Mouse (Mus musculus) gastrocnemius, postnatal 14 days (tissue): ENCODE results near the gene Ifitm1. TPM values are rescaled to one million over a fixed set of nuclear protein-coding genes. Genes with fewer than 3 reads are reported as not detected.
"Not testable (repeated sequence)": the region's sequence is repeated elsewhere in the genome, so short reads cannot be mapped to it uniquely, and the experiment has no call there.

Source experiments
- DNase-seq: peaks from one replicate; pipeline ENCODE4 v3.0.0; 2021; ENCODE audit warnings: mixed read lengths
- intact Hi-C: fragments of 180-260 bp; cut with DNase I; formaldehyde crosslinking; loops from one replicate; pipeline ENCODE4 v1.15.1; 2025; ENCODE audit warnings: low total_unique reads
- total RNA-seq, 2 experiments: library from RNA; stranded (reverse); gene quantifications; 2 replicates each; pipeline ENCODE4 v1.2.3; 2021

The Ifitm1 gene
- total RNA-seq, 2 experiments from 2014 or later: 1.3 to 1.4 TPM

GRCm38 (mm10) chr7:140971479-140972171 is 4.6 kb downstream of the Ifitm1 start:
- intact Hi-C loops: no loop called here

GRCm38 (mm10) chr7:140973396-140974165 is 6.6 kb downstream of the Ifitm1 start:
- intact Hi-C loops: no loop called here
- no peak for DNase-seq

More at GRCm38 (mm10) chr7:140971479-140972171, 4.6 kb downstream of the Ifitm1 start:
- no peak for DNase-seq

GRCm38 (mm10) chr7:140974940-140975339 is 7.9 kb downstream of the Ifitm1 start:
- intact Hi-C loops: no loop called here
- no peak for DNase-seq

- DNase-seq: no peak
- intact Hi-C loops: no loop called here
These were observed 8.4 kb downstream of the Ifitm1 start for GRCm38 (mm10) chr7:140975465-140975864.

GRCm38 (mm10) chr7:140976720-140977119 is 9.7 kb downstream of the Ifitm1 start:
- DNase-seq, intact Hi-C loops: not testable (repeated sequence)

- no peak for DNase-seq
- intact Hi-C loops: no loop called here
These were observed 14.7 kb downstream of the Ifitm1 start for GRCm38 (mm10) chr7:140981704-140982103.

GRCm38 (mm10) chr7:140982971-140983370 is 15.9 kb downstream of the Ifitm1 start:
- no peak for DNase-seq

GRCm38 (mm10) chr7:140987182-140988138 is 20.4 kb downstream of the Ifitm1 start:
- no peak for DNase-seq
- intact Hi-C loops: no loop called here

More at GRCm38 (mm10) chr7:140982971-140983370, 15.9 kb downstream of the Ifitm1 start:
- intact Hi-C loops: no loop called here

GRCm38 (mm10) chr7:140989022-140989421 is 22.0 kb downstream of the Ifitm1 start:
- no peak for DNase-seq
- intact Hi-C loops: no loop called here

- DNase-seq: no peak
These were observed 23.2 kb downstream of the Ifitm1 start for GRCm38 (mm10) chr7:140990185-140990584.

GRCm38 (mm10) chr7:140990622-140991021 is 23.6 kb downstream of the Ifitm1 start:
- no peak for DNase-seq
- intact Hi-C loops: no loop called here

More at GRCm38 (mm10) chr7:140990185-140990584, 23.2 kb downstream of the Ifitm1 start:
- intact Hi-C loops: no loop called here

GRCm38 (mm10) chr7:140991117-140991689 is 24.2 kb downstream of the Ifitm1 start:
- DNase-seq: no peak
- intact Hi-C loops: no loop called here

- intact Hi-C loops: no loop called here
These were observed 30.8 kb downstream of the Ifitm1 start for GRCm38 (mm10) chr7:140997817-140998216.

GRCm38 (mm10) chr7:140998853-140999700 is 32.1 kb downstream of the Ifitm1 start:
- intact Hi-C loops: no loop called here
- DNase-seq: no peak

More at GRCm38 (mm10) chr7:140997817-140998216, 30.8 kb downstream of the Ifitm1 start:
- DNase-seq: no peak

GRCm38 (mm10) chr7:141000881-141001708 is 34.1 kb downstream of the Ifitm1 start:
- intact Hi-C loops: no loop called here
- DNase-seq: no peak

- no peak for DNase-seq
- intact Hi-C loops: no loop called here
These were observed 36.4 kb downstream of the Ifitm1 start for GRCm38 (mm10) chr7:141003248-141004010.

GRCm38 (mm10) chr7:141006446-141006845 is 39.4 kb downstream of the Ifitm1 start:
- intact Hi-C loops: loop anchor here (5.0 kb wide), 1 partner anchor 41 kb away; no protein-coding TSS in a partner anchor
- DNase-seq: no peak
